16 mouse cellular contexts compared by ENCODE assay signal in genomic region chr13:102815158-102815557, GRCm38 (mm10).
"Had no signal": no experiment of that assay in that cellular context is flagged by ENCODE, and none has a peak within 500 bp of the region (broad histone marks: within the 10 kb centered on the region; RNA-seq: fewer than 3 reads in every experiment).

No protein-coding gene starts in this region.

- DNase-seq: kidney, adult 8-10 months; kidney, postnatal 4 days; lung, adult 2 months; lung, postnatal 36 days; retina, postnatal 1 day; right cerebral cortex, postnatal 4 days; spleen, adult 18-20 months; thymus, postnatal 36 days had no signal

- ATAC-seq: intestine, postnatal 0 days; lung, postnatal 0 days; midbrain, embryonic 16.5 days had no signal

- H3K9me3 ChIP-seq: limb, embryonic 13.5 days; megakaryocyte, embryonic 14.5 days; midbrain, embryonic 12.5 days; neural tube, embryonic 13.5 days had no signal

- H3K9ac ChIP-seq: limb, embryonic 13.5 days; midbrain, embryonic 12.5 days; neural tube, embryonic 13.5 days had no signal

- H3K27ac ChIP-seq: layer of hippocampus, adult 2 months; limb, embryonic 13.5 days; midbrain, embryonic 12.5 days; neural tube, embryonic 13.5 days had no signal

- H3K36me3 ChIP-seq: limb, embryonic 13.5 days; midbrain, embryonic 12.5 days; neural tube, embryonic 13.5 days had no signal

- H3K4me3 ChIP-seq: layer of hippocampus, adult 2 months; limb, embryonic 13.5 days; megakaryocyte, embryonic 14.5 days; midbrain, embryonic 12.5 days; neural tube, embryonic 13.5 days had no signal

- H3K27me3 ChIP-seq: megakaryocyte, embryonic 14.5 days; midbrain, embryonic 12.5 days; neural tube, embryonic 13.5 days had no signal

- H3K4me2 ChIP-seq: limb, embryonic 13.5 days; midbrain, embryonic 12.5 days; neural tube, embryonic 13.5 days had no signal
